Mouse (Mus musculus) liver, embryonic 14.5 days (tissue): ENCODE results near the gene Msto1.

Experiments used
- CTCF ChIP-seq: IDR thresholded peaks from 2 replicates; pipeline ENCODE4 v1.5.1; 2016; ENCODE audit warnings: antibody characterized with exemption, low read depth, control low read depth
- EP300 ChIP-seq: IDR thresholded peaks from 2 replicates; pipeline ENCODE4 v1.6.1; 2016; ENCODE audit warnings: antibody characterized with exemption, low read depth

GRCm38 (mm10) chr3:88939071-88939470 is 25.3 kb upstream of the Msto1 start:
- TF ChIP-seq CTCF (no peak), EP300 (no peak)
